Mouse (Mus musculus): ENCODE results near the gene Zbtb9.

GRCm38 (mm10) chr17:26950560-26951288, 22.2 kb upstream of the Zbtb9 start:
- TF ChIP-seq CTCF (IDR thresholded peaks at IDR 0.05; ENCODE audit: low read depth) (no peak), EP300 (IDR thresholded peaks at IDR 0.05; ENCODE audit: low read depth) (no peak)
